Mouse (Mus musculus) urinary bladder, postnatal 4 days (tissue): ENCODE data around the gene Tcea2.

Source experiments
- DNase-seq, 2 experiments: peaks; one replicate each; pipeline ENCODE4 v3.0.0; 2021 to 2022; ENCODE audit warnings: low spot score in 2 of 2

The Tcea2 gene

DNA sequence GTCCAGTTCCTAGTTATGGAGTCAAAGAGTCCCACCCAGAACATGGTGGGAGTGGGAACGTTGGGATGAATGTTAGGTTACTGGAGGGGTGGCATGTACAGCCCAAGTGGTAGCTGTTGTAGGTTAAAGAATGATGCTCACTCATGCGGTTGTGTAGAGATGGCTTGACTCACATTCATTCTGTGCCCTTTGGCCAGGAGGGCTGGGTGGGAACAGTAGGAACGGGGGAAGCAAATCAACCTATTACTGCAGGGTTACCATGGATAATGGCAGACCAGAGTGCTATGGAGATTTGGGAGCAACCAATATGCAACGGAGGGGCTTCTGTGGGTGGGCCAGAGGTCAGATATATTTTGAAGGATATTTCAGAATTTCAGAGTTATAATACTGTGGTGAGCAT lies 5.2 kb upstream of the Tcea2 start:
- DNase-seq = no peak

DNA sequence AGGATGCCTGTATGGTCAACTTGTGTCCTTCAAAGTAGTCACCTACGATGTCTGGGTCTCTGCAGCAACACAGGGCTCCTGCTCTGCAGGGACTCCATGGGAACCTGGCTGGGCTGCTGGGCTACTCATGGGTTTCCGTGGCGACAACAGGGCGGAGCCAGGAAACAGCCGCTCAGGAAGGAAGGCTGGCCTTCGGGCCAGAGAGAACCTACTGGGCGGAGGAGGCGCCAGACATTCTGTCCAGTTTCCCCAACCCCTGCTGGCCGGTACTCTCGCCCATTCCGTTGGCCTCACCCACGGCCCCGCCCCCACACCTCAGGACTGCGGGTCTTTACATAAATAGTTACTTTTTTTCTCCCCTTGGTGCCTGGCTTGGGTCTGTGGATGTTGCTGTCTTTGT lies 4.7 kb upstream of the Tcea2 start:
- peak in 1 of 2 experiments; percentile 60 for DNase-seq

DNA sequence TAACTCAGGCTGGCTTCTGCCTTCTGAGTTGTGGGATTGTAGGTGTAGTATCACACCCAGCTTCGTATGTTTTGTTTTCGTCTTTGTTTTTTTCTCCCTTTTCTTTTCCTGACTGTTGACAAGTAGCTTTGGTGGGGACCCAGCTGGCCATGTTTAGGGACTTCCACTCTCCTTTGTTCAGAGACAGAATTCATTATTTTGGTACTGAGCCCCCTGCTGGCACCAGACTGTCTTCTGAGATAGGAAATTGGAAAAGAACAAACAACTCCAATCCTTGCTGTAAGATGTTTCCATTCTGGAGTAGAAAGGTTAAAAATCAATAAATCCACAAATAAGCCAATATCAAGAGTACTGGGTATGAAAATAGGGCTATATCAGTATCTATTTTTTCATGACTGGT lies 3.7 kb upstream of the Tcea2 start:
- no peak for DNase-seq

DNA sequence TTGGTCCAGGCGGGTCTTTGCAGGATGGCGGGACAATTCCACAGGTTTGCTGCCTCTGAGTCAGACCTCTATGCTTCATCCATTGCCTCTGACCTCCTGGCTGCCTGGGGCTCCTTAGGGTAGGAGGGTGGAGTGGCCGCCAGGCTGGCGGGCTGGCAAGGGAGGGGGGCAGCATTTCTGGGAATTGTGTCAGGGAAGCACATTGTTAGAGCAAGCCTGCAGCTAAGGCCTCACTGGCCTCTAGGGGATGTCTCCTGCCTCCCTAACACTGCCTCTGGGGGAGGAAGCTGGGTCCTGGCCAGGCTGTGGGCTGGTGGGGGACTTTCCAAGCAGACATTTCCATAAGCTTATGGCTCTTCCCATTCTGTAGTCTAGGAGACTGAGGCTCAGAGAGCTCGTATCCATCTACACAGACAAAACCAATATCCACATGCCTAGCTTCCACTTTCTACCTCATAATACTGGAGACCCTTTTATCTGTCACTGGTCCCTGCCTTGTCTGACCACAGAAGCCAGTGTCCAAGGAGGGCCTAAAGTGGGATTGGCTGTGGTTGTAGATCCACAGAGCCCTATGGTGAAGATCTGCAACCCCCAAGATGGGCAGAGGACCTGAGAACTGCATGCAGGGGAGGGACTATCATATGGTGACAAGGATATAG lies 2.9 kb upstream of the Tcea2 start:
- DNase-seq = no peak

DNA sequence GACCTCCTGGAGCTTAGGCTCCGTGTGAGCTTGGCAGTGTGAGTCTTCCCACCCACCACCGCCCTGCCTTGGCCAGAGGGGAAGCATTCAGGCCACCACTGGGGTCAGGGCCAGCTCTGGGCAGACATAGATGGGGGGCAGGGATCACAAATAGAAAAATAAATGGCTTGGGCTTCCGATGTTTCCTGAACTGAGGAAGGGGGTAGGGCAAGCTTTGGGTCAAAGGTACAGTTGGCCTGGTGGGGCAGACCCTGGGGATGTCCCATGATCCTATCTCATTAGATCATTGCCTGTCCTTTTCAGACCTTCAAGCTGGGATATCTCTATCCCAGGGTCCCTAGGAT lies 2.4 kb upstream of the Tcea2 start:
- DNase-seq = no peak

DNA sequence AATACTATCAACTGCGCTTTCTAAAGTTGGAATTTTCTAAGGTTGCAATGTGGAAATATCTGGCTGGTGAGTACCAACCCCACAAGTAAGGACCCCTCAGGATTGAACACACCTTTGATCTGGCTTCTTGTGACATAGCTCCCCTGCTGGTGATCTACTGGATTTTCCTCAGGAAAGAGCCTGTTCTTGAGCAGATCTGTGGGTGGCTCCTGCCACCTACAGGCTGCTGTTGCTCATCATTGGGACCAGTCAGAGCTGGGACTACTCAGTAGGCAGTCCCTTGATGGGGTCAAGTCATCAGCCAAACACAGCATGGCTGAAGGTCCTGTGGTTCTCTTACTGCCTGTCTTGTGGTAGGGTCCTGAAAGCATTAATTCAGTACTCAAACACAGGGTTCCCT lies 1.3 kb upstream of the Tcea2 start:
- DNase-seq = peak in 1 of 2 experiments; percentile 66

DNA sequence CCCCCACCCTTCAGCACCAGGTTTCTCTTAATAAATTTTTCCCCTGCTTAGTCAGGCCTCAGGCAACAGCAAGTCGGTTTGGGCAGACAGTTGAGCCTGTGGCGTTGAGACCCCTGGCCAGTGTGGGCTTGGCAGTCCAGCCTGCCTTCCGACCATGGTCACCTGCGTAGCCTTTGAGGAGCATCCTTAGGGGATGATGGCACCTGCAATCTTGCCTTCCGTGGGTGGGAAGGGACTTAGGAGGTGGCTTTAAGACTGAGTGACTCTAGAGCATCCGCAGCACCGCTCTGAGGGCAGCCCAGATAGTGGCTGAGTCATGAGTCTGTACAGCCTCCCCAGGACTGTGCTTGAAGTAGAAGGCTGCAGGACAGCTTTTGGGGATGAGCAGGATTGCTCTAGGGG lies 607 bp downstream of the Tcea2 start:
- DNase-seq = no peak

DNA sequence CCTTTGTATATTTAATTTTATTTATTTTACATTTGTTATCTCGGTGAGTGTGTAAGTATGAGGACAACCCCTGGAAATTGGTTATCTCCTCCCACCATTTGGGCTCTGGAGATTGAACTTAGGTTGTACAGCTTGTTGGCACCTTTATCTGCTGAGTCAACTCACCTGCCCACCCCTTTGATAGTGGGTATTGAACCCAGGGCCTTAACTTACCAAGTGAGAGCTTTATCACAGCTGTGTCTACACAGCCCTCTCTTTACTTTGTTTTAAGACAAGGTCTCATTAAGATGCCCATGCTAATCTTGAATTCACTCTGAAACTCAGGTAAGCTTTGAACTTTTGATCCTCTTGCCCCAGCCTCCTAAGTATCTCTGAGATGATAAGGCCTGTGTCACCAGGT lies 1.9 kb downstream of the Tcea2 start:
- no peak for DNase-seq

DNA sequence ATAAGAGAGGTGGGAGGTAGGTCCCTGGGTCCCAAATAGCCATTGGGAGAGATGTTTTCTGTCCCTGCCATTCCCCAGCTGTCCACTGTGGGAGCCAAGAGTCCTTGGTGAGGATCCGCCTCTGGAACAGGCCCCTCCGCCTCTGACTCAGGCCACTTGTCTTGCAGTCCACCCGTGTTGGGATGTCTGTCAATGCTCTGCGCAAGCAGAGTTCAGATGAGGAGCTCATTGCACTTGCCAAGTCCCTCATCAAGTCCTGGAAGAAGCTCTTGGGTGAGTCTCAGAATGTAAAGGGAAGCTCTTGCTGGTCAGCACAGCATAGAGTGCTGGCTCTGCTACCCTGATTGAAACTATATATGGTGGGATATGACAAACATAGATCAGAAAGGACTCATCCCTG lies 3.3 kb downstream of the Tcea2 start:
- DNase-seq = no peak

DNA sequence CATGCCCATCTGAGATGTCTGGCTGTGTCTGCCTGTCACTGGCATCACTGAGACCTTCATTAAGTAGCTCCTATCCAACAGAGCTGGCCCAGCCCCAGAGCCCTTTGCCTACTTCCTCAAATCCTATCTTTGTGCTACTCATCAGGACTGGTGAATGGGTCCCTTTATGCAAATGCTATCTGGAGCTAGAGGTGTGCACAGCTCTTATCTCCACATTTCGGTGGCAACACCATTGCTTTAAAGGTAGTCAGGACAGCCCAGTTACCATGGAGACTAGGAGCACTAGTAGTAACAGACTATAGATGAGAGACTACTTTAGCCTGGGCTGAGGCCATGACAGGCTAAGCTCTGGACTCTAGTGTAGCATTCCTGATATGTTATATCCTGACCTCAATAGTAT lies 4.6 kb downstream of the Tcea2 start:
- no peak for DNase-seq

DNA sequence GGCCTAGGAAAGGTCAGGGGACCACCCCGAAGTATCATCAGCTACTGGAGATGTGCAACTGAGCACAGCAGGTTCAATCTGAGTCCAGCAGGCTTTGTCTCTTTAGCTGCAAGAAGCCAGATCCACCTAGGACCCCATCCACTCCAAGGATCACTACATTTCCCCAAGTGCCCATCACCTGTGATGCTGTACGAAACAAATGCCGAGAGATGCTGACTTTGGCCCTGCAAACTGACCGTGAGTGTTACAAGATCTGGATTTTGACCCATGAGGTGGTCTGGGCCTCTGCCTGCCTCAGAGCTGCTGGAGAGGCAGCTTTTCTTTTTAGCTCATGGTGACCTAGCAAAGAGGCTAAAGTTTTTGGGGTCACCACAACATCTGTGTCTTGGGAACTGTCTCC lies 5.6 kb downstream of the Tcea2 start:
- no peak for DNase-seq

DNA sequence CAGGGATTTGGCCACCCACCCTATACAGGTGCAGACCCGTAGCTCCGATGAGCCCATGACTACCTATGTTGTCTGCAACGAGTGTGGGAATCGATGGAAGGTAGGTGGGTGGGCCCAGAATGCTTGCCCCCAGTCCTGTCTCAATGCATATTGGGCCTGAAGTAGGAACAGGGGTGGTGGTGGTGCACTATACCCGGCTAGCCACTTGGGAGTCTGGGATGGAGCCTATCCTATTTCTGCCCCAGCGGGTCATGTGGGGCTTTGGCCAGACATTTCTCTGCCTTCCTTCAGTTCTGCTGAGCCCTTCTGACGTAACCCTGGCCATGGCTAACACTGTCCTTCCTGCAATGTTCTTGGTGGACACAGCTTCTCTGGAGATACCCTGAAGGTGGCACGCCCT lies 7.5 kb downstream of the Tcea2 start:
- peak in 1 of 2 experiments; percentile 44 for DNase-seq

DNA sequence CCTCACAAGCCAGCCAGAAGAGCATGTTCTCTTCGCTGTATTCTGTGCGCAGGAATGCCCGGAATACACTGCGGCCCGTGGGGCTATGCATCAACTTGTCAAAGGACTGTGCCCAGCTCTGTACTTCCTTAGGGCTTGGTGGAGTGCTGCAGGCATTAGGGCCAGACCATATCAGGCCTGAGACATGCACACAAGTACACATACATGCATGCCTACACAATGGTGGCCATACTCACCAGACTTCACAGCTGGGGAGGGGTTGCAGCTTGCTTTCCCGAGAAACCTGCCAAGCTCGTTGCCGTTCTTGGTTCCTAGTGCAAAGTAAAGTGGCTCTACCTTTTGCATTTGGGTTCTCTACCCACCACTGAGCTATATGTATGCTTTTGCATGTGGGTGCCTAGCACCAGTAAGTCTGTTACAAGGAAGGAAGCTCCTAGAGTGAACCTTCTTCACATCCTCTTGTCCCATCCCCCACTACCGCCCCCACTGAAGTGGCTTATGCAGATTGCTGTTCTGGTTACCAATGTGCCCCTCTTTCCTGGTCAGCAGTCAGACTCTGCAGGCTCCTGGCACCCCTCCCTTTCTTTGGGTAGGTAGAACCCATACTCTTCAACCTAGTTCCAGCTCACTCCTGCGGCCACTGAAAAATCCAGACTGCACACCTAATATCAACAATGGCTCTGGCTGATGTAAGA lies 9.5 kb downstream of the Tcea2 start:
- peak in 1 of 2 experiments; percentile 55 for DNase-seq

DNA sequence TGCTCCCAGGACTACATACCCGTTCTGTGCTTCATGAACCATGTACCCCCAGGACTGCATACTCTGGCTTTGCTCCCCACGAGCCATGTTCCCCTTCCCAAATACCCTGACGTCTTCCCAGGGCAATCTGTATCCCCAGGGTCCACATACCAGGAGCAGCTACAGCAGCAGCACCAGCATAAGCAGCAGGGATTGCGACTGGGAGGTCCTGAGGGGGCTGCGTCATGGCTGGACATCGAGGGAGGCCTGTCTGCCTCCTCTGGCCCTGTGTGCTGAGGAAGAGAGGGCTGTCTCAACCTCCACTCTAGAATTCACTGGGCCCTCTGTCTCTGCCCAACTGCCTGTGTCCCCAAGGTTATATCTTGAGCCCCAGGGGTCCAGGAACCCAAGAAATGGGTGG lies 11.0 kb downstream of the Tcea2 start:
- peak in 1 of 2 experiments; percentile 51 for DNase-seq

DNA sequence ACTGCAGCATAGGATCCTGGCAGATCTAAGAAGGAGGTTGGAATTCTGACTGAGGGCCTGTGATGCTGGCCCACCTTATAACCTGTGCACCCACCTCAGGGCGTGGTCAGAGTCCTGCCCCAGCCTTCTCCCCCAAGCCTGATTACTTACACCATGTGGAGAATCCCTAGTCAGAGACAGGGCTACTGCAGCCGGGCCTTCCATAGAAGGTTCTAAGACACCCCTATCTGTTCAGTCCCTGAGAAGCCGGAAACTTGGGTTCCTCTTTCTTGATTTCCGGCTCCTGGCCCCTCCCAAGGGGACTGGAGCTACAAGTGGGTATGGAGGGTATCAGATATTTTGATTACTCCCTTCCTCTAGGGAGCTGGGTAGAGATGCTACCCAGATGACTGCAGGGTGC lies 11.5 kb downstream of the Tcea2 start:
- DNase-seq = peak in 1 of 2 experiments; percentile 47

DNA sequence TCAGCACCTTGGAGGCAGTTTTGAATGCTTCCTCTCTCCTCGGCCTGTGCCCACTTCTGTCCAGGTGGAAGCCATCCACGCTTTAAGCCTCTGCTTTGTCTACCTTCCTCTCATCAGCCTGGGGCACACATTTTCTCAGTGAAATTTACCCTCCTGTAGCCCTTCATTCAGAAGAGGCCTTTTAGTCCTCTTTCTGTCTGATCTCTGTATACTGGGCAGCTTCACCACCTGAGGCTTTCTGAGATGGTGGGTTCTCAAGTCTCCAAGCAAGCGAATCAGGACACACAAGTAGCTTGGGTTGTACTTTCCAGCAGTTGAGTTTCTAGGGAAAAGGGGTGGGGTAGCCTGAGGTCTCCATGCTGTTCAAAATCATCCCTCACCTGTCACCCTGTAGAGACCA lies 12.2 kb downstream of the Tcea2 start:
- DNase-seq = no peak

DNA sequence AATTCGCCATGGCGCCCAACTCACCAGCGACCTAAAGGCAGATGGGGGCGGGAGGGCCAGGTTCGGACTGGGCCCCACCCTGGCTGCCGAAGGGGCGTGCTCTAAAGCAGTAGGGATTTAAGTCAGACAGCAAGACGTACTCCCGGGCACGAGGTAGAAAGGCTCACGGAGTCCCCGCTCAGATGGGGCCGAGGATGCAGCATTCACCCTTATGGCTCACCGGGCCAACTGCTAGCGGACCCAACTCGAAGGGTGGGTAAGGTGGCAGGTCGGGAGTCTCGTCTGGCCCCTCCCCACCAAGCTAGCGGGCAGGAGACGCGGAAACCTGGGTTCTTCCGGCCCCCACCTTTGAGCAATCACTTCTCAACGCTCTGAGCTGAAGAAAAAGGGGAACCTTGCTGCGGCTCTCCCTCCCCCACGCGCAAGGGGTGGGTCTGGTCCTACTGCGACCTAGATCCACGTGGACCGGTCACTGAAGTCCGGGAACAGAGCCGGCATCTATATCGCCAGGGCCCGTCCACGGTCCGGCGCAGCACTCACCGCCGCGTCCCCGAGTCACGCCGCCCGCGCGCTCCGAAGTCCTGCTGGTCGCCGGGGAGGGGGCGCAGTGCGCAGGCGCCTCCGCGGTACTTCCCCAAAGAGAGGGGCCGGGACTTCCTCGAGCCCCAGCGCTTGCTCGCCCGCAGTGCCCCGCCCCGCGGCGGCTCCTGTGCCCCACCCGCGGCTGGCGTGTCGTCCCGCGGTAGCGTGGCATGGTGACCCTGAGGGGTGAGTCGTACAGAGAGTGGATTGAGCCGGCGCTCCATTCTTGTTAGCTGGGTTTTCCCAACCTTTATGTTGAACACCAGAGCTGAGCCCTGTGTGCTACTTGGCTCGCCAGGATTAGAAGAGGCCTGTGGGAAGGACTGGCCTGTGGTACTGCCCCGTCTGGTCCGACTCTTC lies 13.5 kb downstream of the Tcea2 start, which contains the start of gene Rgs19:
Gene Rgs19 (minus strand): TSS at position 639 of the 942 bp plus-strand sequence.
- peak; percentile 78 for DNase-seq

DNA sequence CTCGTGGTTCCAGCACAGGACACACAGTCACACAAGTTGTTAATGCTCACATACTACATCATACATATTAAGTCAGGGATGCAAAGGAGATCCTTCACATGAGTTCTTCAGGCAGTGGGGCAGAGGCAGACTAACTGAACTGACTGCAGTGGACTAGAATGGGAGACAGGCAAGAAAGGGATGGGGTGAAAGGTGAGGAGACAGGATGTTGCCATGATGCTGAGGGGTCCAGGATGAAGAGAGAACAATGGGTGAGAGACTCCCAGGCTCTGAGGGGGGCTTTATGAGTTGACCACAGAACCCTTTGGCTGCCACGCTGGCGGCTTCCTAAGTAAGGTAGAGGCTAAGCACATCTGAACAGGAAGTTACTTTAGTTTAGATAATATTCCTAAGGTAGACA lies 14.5 kb downstream of the Tcea2 start:
- peak in 1 of 2 experiments; percentile 42 for DNase-seq

DNA sequence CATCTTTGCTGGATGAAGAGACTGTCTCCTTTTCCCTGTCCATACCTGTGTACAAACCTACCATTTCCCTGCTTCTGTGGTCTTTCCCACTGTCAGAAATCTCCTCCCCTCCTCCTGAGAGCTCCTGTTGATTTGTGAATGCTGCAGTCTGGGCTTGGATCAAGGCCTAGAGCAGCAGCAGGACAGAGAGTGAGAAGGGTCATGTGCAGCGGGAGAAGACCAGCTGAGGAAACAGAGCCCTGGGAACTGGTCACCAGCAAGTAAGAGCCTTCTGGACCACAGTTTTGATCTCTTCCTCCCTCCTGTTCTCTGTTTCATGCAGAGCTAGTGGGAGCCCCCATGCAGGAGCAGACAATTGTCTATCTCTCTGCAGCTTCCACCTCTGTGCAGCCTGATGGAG lies 15.7 kb downstream of the Tcea2 start:
- DNase-seq = peak in 1 of 2 experiments; percentile 50

DNA sequence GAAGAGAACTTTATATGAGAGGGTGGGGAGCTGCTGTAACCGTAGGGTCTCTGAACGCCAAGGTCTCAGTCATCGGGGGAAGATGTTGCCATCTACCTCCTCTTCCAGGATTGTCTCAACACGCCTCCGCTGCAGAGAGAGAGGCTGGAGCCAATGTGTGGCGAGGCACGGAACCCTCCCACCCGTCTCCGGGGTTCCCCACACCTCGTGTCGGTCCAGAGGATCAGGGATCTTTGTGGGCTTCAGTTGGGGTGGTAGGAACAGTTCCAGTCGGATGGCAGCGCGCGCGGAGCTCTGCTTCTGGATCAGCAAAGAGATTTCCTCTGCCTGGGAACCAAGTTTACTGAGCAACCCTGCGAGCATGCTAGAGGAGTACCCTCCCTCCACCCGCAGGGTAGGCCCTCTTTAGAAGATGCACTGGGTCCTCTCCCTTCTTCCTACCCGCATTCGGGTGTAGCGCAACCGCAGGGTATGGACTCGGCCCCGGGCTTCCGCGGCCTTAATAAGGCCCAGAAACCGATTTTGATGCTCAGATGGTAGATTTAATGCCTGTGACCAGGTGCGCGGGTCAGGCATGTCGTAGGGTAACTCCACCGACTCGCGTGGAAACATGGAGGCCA lies 16.8 kb downstream of the Tcea2 start:
- DNase-seq = peak in 1 of 2 experiments; percentile 57

DNA sequence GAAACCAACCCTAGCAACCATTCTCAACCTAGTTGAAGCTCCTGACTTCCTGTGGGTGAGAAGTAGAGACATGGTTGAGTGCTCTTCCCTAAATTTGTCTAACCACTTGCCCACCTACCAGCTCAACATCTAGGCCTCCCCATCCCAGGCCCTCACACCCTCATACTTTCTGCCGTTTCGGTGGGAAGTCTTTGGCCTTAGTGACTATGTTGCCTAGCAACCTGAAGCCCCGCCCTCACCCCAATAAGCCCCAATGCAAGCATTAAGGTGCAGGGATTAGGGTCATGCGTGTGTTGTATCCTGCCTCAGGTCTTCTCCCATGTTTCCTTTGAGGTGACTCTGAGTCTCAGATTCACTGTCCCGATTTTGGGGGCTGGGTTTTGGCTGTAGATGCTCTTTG lies 18.1 kb downstream of the Tcea2 start, which contains the start of gene Lkaaear1:
Gene Lkaaear1 (minus strand): TSS at position 202 of the 400 bp plus-strand sequence.
- DNase-seq = no peak

DNA sequence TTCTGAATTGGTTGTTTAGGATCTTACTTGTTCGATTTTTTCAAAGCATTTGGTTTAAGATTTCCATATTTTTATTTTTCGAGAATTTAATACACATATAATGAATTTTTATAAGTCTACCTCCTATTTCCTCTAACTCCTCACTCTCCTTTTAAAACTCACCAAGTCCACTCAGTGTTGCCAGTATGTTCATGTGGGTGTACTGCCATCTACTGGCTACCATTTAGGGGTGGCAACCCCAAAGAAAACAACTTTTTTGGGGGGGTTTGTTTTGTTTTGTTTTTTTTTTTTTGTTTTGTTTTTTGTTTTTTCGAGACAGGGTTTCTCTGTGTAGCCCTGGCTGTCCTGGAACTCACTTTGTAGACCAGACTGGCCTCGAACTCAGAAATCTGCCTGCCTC lies 26.6 kb downstream of the Tcea2 start:
- DNase-seq = no peak
